Comparison of ENCODE assay signal across 14 mouse cellular contexts in the genomic region with DNA sequence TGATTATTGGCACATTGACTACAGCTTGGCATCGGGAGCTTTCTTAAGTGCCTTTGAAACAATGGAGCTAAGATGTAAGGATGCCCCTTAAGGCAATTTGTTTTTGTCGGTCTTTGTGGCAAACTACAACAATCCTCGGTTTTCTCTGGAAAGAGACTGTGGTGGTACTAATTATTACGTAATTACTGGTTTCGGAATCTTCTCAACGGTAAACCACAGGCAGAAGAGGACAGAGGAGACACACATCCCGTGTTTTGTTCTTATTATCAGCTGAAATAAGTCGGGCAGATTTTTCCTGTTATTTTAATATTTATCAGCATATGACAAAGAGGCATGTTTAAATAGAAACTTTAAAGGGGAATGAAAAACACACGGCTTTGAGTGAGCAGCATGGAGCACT.
DNase-seq lines count a peak whose midpoint lies in the region; ATAC-seq lines count a peak whose summit lies in the region.
"Had no signal": no experiment of that assay in that cellular context is flagged by ENCODE, and none has a peak within 500 bp of the region (broad histone marks: within the 10 kb centered on the region; RNA-seq: fewer than 3 reads in every experiment).

No protein-coding gene starts in this region.

- 66% methylated on average over 9 of the region's 9 CpGs for WGBS in heart, embryonic 15.5 days
- WGBS in lung, embryonic 16.5 days = 50% methylated on average over 9 of the region's 9 CpGs

- no peaks in the 10 kb centered on the region; the same call in 1 of the 2 replicates for H3K36me3 ChIP-seq in heart, embryonic 15.5 days
- H3K36me3 ChIP-seq in lung, embryonic 16.5 days (ENCODE audit: control insufficient read depth, insufficient read depth, low read length) = no peaks in the 10 kb centered on the region
- H3K36me3 ChIP-seq in megakaryocyte, embryonic 14.5 days (replicated peaks; ENCODE audit: low read length) = no peaks in the 10 kb centered on the region
- H3K36me3 ChIP-seq: limb, embryonic 13.5 days had no signal

- no peaks in the 10 kb centered on the region for H3K9me3 ChIP-seq in heart, embryonic 15.5 days (replicated peaks)
- H3K9me3 ChIP-seq in lung, embryonic 16.5 days (ENCODE audit: control insufficient read depth, low read length) = no peaks in the 10 kb centered on the region
- H3K9me3 ChIP-seq in megakaryocyte, embryonic 14.5 days = no peaks in the 10 kb centered on the region
- H3K9me3 ChIP-seq: limb, embryonic 13.5 days had no signal

- no peaks in the 10 kb centered on the region for H3K27me3 ChIP-seq in heart, embryonic 15.5 days
- no peaks in the 10 kb centered on the region for H3K27me3 ChIP-seq in lung, embryonic 16.5 days (ENCODE audit: control insufficient read depth, insufficient read depth, low read depth, low read length)
- H3K27me3 ChIP-seq in megakaryocyte, embryonic 14.5 days (replicated peaks) = peaks cover 9% of the 10 kb centered on the region
- H3K27me3 ChIP-seq: limb, embryonic 13.5 days had no signal

- no peak overlapping the region for H3K9ac ChIP-seq in heart, embryonic 15.5 days
- no peak overlapping the region for H3K9ac ChIP-seq in lung, embryonic 16.5 days (ENCODE audit: low read length)
- H3K9ac ChIP-seq: limb, embryonic 13.5 days had no signal

- DNase-seq in heart, adult 18-20 months = no peak
- no peak for DNase-seq in lung, postnatal 4 days
- no peak for DNase-seq in T-cell, adult 2 months (ENCODE audit: low spot score)
- no peak for DNase-seq in cerebellum, adult 9-10 months
- DNase-seq: cerebellum, adult 11-12 months; gastrocnemius, postnatal 14 days; heart, postnatal 4 days; kidney, postnatal 10 days had no signal

- H3K4me2 ChIP-seq in heart, embryonic 15.5 days = peak overlapping the region; percentile 9; the same call in 1 of the 2 replicates
- H3K4me2 ChIP-seq in lung, embryonic 16.5 days (ENCODE audit: low read depth, low read length) = no peak overlapping the region
- H3K4me2 ChIP-seq: limb, embryonic 13.5 days; midbrain, embryonic 11.5 days had no signal

- H3K27ac ChIP-seq in heart, embryonic 15.5 days = peak overlapping the region; percentile 51
- 0 out of 2 replicates have a peak overlapping the region, but pooled peaks have one; percentile 41 for H3K27ac ChIP-seq in lung, embryonic 16.5 days (ENCODE audit: low read length)

- no peak overlapping the region for H3K4me3 ChIP-seq in heart, embryonic 15.5 days
- no peak overlapping the region for H3K4me3 ChIP-seq in lung, embryonic 16.5 days (ENCODE audit: low read length)
- peak overlapping the region; percentile 84 for H3K4me3 ChIP-seq in megakaryocyte, embryonic 14.5 days (replicated peaks)
- H3K4me3 ChIP-seq: limb, embryonic 13.5 days had no signal

- ATAC-seq in heart, embryonic 15.5 days (replicated peaks; ENCODE audit: insufficient number of reproducible peaks, insufficient read depth, low FRiP score, low read depth) = no peak
- ATAC-seq in lung, embryonic 16.5 days (ENCODE audit: low read depth) = no peak
- ATAC-seq in granulocyte monocyte progenitor cell, adult 5-6 weeks (replicated peaks; ENCODE audit: poor library complexity, severe bottlenecking) = peak; percentile 64

- peaks cover 32% of the 10 kb centered on the region for H3K4me1 ChIP-seq in heart, embryonic 15.5 days (replicated peaks)
- H3K4me1 ChIP-seq in lung, embryonic 16.5 days (replicated peaks; ENCODE audit: control insufficient read depth, insufficient read depth, low read length) = peaks cover 12% of the 10 kb centered on the region
- peaks cover 58% of the 10 kb centered on the region for H3K4me1 ChIP-seq in megakaryocyte, embryonic 14.5 days
